Mouse (Mus musculus): Measurements from ENCODE around the gene Pecr.
"Not testable (repeated sequence)": the region's sequence is repeated elsewhere in the genome, so short reads cannot be mapped to it uniquely, and the experiment has no call there.

Gene Pecr

GRCm38 (mm10) chr1:72286904-72287303, 2.8 kb upstream of the Pecr start:
- DNase-seq = peak; percentile 18

GRCm38 (mm10) chr1:72284539-72284938, 425 bp upstream of the Pecr start:
- no peak for DNase-seq

- no peak for DNase-seq
Observed at GRCm38 (mm10) chr1:72282604-72283003, 1.5 kb downstream of the Pecr start.

GRCm38 (mm10) chr1:72278085-72278484, 6.0 kb downstream of the Pecr start:
- no peak for DNase-seq

- DNase-seq = no peak
Observed at GRCm38 (mm10) chr1:72263099-72263498, 21.0 kb downstream of the Pecr start.

GRCm38 (mm10) chr1:72256381-72257256, 27.5 kb downstream of the Pecr start:
- DNase-seq = peak; percentile 57

GRCm38 (mm10) chr1:72255854-72256175, 28.3 kb downstream of the Pecr start:
- DNase-seq = peak; percentile 30

GRCm38 (mm10) chr1:72255062-72255853, 28.9 kb downstream of the Pecr start:
- peak; percentile 70 for DNase-seq

GRCm38 (mm10) chr1:72254545-72255061, 29.5 kb downstream of the Pecr start:
- DNase-seq = peak; percentile 89

GRCm38 (mm10) chr1:72253881-72254491, 30.1 kb downstream of the Pecr start:
- DNase-seq = peak; percentile 58

- no peak for DNase-seq
Observed at GRCm38 (mm10) chr1:72251806-72252205, 32.3 kb downstream of the Pecr start.

- DNase-seq = not testable (repeated sequence)
Observed at GRCm38 (mm10) chr1:72248226-72248737, 35.8 kb downstream of the Pecr start.

GRCm38 (mm10) chr1:72244317-72245036, 39.6 kb downstream of the Pecr start:
- no peak for DNase-seq

- peak; percentile 97 for DNase-seq
Observed at GRCm38 (mm10) chr1:72243656-72244316, 40.3 kb downstream of the Pecr start.

GRCm38 (mm10) chr1:72242581-72243143, 41.5 kb downstream of the Pecr start:
- peak; percentile 27 for DNase-seq

- DNase-seq = not testable (repeated sequence)
Observed at GRCm38 (mm10) chr1:72239113-72239512, 45.0 kb downstream of the Pecr start.

- DNase-seq = no peak
Observed at GRCm38 (mm10) chr1:72238016-72238580, 46.0 kb downstream of the Pecr start.

GRCm38 (mm10) chr1:72237007-72237775, 46.9 kb downstream of the Pecr start:
- peak; percentile 55 for DNase-seq

- DNase-seq = peak; percentile 86
Observed at GRCm38 (mm10) chr1:72236363-72237006, 47.6 kb downstream of the Pecr start.

- DNase-seq = not testable (repeated sequence)
Observed at GRCm38 (mm10) chr1:72232592-72232991, 51.5 kb downstream of the Pecr start.
